Mouse (Mus musculus): ENCODE measurements at regions not wholly inside any gene's neighbourhood (a gene's known extent, or its start where the extent isn't known, plus 50 kb on each side); places are given as distances from the start of the nearest gene placed in this dataset.
"Not testable (repeated sequence)": the region's sequence is repeated elsewhere in the genome, so short reads cannot be mapped to it uniquely, and the experiment has no call there.

GRCm38 (mm10) chr10:111592416-111593149 lies 86.5 kb downstream of the Phlda1 start:
- DNase-seq (ENCODE audit: low spot score) = no peak

DNA sequence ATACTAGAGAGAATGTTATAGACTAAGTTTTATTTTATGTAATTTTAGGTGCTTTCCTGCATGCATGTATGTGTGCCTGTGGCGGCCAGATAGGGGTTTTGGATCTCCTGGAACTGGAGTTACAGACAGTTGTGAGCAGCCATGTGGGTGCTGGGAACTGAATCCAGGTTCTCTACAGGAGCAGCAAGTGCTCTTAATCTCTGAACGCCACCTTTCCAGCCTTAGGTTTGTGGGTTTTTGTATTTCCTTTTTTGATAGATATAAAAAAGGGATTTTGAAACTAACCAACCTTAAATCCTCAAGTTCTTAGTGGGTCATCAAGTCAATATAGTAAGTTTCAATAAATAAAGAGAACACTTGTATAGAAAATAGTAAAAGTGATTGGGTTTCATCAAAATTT lies 87.2 kb downstream of the Phlda1 start:
- no peak for DNase-seq (ENCODE audit: low spot score)

- DNase-seq (ENCODE audit: low spot score) = no peak
These were observed 88.1 kb downstream of the Phlda1 start for GRCm38 (mm10) chr10:111594171-111594570.

DNA sequence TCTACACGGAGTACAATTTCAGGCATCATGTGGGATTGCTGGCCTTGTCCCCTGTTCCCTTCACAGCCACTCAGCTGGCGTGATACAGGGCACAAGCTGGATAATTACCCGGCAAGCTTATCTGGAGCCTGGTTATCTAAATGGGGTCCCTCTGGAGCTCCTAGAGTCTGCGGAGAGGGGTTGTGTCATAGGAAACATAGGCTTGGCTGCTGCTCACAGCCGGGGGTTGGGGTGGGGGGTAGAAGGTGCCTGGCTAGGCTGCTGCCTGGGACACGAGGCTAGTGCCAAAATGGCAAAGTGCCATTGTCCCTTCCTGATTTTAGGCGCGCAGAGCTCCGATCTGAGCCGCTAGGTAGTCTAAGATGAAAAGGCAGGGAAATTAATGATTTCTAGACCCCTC lies 88.6 kb downstream of the Phlda1 start:
- DNase-seq (ENCODE audit: low spot score) = no peak

DNA sequence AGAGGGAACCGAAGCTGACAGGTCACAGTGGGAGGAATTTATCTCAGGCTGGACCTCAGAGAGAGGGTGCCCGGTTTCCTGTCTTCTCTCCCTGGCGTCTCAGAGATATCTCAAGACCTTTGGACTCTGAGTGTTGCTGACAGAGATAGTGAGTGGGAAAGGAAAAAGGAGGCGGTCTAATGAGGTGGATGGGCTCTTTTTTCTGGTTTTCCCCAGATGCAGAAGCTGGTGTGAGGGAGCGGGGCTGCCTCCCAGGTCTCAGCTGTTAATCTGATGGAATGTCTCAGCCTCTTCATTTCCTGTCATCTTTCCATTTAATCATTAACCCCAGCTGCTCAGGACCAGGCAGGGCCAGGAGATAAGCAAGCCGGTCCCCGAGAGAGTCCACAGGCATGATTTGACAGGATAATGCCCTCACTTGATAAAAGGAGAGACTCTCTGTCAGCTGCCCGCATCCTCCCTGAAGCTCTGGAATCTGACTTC lies 89.5 kb downstream of the Phlda1 start:
- DNase-seq (ENCODE audit: low spot score) = no peak

GRCm38 (mm10) chr10:111598650-111599049 lies 92.6 kb downstream of the Phlda1 start:
- DNase-seq (ENCODE audit: low spot score) = no peak

GRCm38 (mm10) chr10:111599297-111600250 lies 93.5 kb downstream of the Phlda1 start:
- DNase-seq (ENCODE audit: low spot score) = no peak

GRCm38 (mm10) chr10:111600251-111600620 lies 94.2 kb downstream of the Phlda1 start:
- DNase-seq (ENCODE audit: low spot score) = no peak

DNA sequence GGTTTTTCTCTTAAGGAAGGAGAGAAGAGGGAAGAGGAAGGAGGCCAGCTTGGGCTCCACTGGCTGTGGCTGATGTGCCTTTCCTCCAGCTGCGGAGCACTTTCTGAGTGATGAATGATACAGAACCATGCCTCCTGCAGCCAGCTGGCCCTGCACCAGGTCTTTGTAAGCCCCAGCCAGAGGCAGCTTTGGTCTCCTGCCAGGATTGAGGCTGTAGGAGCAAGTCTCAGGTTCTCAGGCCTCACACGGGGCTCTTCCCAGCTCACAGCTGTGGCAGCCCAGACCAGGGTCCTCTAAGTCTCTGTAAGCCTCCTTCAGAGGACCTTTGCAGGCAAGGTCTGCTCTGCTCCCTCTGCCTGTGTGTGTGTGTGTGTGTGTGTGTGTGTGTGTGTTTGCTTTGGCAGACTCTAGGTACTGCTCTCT lies 94.6 kb downstream of the Phlda1 start:
- DNase-seq (ENCODE audit: low spot score) = no peak

GRCm38 (mm10) chr10:111603166-111603565 lies 97.1 kb downstream of the Phlda1 start:
- DNase-seq (ENCODE audit: low spot score) = no peak

GRCm38 (mm10) chr10:111607381-111607780 lies 101.3 kb downstream of the Phlda1 start:
- not testable (repeated sequence) for DNase-seq (ENCODE audit: low spot score)

GRCm38 (mm10) chr10:111608385-111609093 lies 102.5 kb downstream of the Phlda1 start:
- no peak for DNase-seq (ENCODE audit: low spot score)

DNA sequence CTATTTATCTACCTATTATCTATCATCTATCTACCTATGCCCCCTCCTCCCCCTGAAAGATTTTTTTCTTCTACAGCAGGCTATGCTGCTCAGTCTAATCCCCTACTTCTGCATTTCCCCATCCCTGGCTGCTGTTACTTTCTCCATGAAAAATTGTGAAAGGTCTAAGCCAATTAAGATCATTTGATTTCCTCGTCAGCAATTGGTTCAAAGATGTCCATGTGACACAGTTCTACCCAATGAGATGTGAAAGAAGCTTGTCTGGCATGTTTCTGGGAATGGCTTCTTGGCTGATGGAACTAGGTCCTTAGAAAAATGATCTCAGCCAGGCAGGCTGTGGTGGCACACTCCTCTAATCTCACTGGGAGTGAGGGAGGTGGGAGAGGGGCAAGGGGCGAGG lies 103.8 kb downstream of the Phlda1 start:
- no peak for DNase-seq (ENCODE audit: low spot score)

DNA sequence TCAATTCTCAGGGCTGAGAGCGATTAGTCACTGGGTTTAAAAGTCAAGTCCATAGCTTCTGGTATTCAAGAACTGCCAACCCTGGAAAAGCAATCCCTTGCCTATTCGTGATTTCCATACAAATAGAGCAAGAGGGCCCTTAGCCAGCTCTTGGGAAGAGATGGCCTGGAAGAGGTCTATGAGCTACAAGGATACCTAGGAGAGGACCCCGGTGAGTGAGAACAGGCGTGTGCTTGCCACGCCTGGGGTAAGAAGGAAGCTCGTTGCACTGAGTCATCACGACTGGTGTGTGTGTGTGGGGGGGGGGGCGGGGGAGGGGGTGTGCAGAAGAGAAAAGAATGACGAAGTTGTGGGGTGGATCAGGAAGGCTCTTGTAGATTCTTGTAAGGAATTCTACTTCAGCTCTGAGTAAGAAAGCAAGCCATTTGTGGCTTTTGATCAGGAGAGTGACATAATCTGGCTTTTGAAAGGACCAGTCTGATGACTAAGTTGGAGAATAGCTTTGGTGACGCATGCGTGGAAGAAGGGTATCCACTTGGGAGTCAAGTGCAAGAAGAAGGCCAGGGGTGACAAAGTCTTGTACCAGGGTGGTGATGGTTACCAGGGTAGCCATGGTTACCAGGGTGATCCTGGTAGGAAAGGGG lies 113.7 kb downstream of the Phlda1 start:
- no peak for DNase-seq (ENCODE audit: low spot score)

DNA sequence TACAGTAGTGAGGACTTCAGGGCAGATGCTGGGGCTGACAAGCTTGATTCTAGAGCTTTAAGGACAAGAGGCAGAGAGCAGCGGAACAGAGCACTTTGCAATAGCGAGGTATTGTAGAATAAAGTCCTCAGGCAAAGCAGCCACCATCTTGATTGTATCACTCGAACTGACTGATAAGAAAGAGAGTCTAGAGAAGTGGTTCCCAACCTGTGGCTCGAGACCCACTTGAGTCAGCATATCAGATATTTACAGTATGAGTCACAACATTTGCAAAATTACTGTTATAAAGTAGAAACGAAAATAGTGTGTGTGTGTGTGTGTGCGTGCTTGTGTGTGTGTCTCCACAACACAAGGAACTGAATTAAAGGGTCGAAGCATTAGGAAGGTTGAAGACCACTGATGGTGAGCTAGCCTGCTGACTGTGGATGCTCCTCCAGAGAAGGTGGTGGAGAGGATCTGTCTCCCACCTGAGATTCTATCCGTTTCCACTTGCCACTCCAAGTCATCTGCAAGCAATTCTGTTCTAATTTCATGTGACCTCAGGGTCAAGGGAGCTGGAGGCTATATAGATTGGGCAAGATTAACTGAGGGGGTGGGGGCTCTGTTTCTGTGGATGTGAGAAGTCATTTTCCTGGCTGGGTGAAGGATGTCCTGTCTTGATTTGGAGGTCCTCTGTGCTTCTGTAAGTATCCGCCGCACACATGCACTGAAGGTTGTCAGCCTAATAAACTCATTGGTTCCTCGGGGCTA lies 115.0 kb downstream of the Phlda1 start:
- no peak for DNase-seq (ENCODE audit: low spot score)

- DNase-seq (ENCODE audit: low spot score) = no peak
These were observed 116.7 kb downstream of the Phlda1 start for GRCm38 (mm10) chr10:111622789-111623188.

DNA sequence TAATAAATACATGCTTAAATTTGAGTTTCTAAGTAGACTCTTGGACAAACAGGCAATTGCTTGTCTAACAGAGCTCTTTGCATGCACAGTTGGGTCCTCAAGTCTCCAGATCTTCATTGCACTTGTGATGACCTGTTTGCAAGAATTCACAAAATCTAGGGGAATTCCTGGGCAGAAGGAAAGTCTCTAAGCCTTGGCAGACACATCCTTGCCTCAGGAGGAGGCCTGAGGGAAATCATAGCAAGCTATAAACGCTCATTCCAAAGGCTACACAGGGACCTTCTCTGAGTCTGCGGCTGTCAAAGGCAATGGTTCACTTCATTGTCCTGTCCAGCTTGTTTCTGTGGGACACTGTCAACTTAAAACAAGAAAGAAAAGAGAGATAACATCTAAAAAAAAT lies 117.9 kb downstream of the Phlda1 start:
- DNase-seq (ENCODE audit: low spot score) = no peak

DNA sequence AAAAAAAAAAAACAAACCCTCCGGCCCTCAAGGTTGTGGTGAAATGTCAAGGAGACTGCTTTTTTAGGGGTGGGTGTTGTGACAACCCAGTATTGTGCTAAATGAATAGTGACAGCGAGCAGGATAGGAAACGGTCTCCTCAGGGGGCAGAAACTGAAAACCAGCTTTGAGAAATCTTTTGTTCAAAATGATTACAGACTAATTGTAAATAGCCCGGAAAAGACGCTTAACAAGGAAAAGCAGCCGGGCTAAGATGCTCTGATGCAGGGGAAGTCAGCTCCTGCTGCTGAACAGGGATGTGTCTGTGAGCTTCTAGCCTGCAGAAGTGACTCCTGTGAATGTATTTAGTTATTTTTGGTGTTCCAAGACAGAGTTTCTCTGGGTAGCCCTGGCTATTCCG lies 118.5 kb downstream of the Phlda1 start:
- no peak for DNase-seq (ENCODE audit: low spot score)

GRCm38 (mm10) chr10:111625573-111625972 lies 119.5 kb downstream of the Phlda1 start:
- no peak for DNase-seq (ENCODE audit: low spot score)

DNA sequence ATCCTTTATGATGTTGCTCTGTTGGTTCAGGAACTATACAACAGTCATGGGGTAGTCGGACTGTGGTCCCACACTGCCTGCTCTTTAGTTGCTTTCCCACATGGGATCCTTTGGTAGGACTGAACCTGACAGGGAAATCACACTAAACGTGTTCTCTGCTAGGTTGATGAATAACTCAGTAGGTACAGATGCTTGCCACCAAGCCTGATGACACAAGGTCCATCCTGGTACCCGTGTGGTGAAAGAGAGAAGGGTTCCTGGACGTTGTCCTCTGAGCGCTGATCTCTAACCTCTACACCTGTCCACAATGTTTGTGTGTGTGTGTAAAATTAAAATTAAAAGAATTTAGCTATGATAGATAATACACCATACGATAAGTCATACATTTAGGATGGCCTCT lies 119.9 kb downstream of the Phlda1 start:
- DNase-seq (ENCODE audit: low spot score) = no peak

DNA sequence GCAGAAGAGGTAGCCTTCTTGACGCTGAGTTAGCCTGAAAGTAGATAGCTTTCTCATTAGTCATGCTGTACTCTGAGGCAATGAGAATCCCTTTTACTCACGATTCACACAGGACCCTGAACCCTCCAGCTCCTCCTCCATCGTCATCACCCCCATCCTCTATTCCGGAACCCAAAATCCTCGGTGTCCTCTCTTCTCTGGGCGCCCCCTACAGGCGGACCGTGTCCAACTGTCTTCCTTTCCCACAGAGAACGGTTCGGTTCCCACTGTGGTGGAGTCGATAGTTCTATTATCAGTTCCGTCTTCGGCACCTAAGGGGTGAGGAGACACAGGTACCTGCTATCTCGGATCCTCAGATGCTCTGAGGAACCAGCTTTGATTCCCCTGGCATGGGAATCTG lies 130.2 kb downstream of the Phlda1 start:
- no peak for DNase-seq (ENCODE audit: low spot score)

Data from layer of hippocampus, adult 9-10 months (tissue).